Mouse (Mus musculus): Measurements from ENCODE around the gene Spata7.

Gene Spata7

GRCm38 (mm10) chr12:98669864-98670263 lies 41.9 kb downstream of the Spata7 start:
- in situ Hi-C loops (cut with MboI; ENCODE audit: unreplicated experiment in 2 of 2), result loop anchor here (5.0 to 25.0 kb wide), 5 partner anchors 212 to 1435 kb away; no protein-coding TSS in a partner anchor

GRCm38 (mm10) chr12:98670429-98670828 lies 42.5 kb downstream of the Spata7 start:
- in situ Hi-C loops (cut with MboI; ENCODE audit: unreplicated experiment in 2 of 2), result loop anchor here (5.0 to 25.0 kb wide), 5 partner anchors 212 to 1434 kb away; no protein-coding TSS in a partner anchor

GRCm38 (mm10) chr12:98673879-98674278 lies 45.9 kb downstream of the Spata7 start:
- in situ Hi-C loops (cut with MboI; ENCODE audit: unreplicated experiment in 2 of 2), result loop anchor here (5.0 to 25.0 kb wide), 5 partner anchors 208 to 1431 kb away; no protein-coding TSS in a partner anchor

- in situ Hi-C loops (cut with MboI; ENCODE audit: unreplicated experiment in 2 of 2), result loop anchor here (5.0 to 25.0 kb wide), 5 partner anchors 208 to 1430 kb away; no protein-coding TSS in a partner anchor
Measured at GRCm38 (mm10) chr12:98674627-98675143, 46.7 kb downstream of the Spata7 start.

GRCm38 (mm10) chr12:98676861-98677260 lies 48.9 kb downstream of the Spata7 start:
- in situ Hi-C loops (cut with MboI; ENCODE audit: unreplicated experiment in 2 of 2), result loop anchor here in 1 of 2 experiments (10.0 kb wide), 2 partner anchors 398 to 1428 kb away; no protein-coding TSS in a partner anchor

GRCm38 (mm10) chr12:98677336-98677735 lies 49.4 kb downstream of the Spata7 start:
- in situ Hi-C loops (cut with MboI; ENCODE audit: unreplicated experiment in 2 of 2), result loop anchor here in 1 of 2 experiments (10.0 kb wide), 2 partner anchors 397 to 1427 kb away; no protein-coding TSS in a partner anchor

GRCm38 (mm10) chr12:98679906-98680305 lies 51.9 kb downstream of the Spata7 start:
- in situ Hi-C loops (cut with MboI; ENCODE audit: unreplicated experiment in 2 of 2), result loop anchor here in 1 of 2 experiments (10.0 kb wide), 2 partner anchors 395 to 1425 kb away; no protein-coding TSS in a partner anchor

GRCm38 (mm10) chr12:98682196-98682595 lies 54.2 kb downstream of the Spata7 start:
- in situ Hi-C loops (cut with MboI; ENCODE audit: unreplicated experiment in 2 of 2), result no loop called here

GRCm38 (mm10) chr12:98683171-98683570 lies 55.2 kb downstream of the Spata7 start:
- in situ Hi-C loops (cut with MboI; ENCODE audit: unreplicated experiment in 2 of 2), result no loop called here

- in situ Hi-C loops (cut with MboI; ENCODE audit: unreplicated experiment in 2 of 2), result no loop called here
Measured at GRCm38 (mm10) chr12:98683574-98683973, 55.6 kb downstream of the Spata7 start.

GRCm38 (mm10) chr12:98690230-98690629 lies 62.3 kb downstream of the Spata7 start:
- in situ Hi-C loops (cut with MboI; ENCODE audit: unreplicated experiment in 2 of 2), result no loop called here

- in situ Hi-C loops (cut with MboI; ENCODE audit: unreplicated experiment in 2 of 2), result no loop called here
Measured at GRCm38 (mm10) chr12:98697202-98697601, 69.2 kb downstream of the Spata7 start.

- in situ Hi-C loops (cut with MboI; ENCODE audit: unreplicated experiment in 2 of 2), result no loop called here
Measured at GRCm38 (mm10) chr12:98701564-98701963, 73.6 kb downstream of the Spata7 start.

GRCm38 (mm10) chr12:98703554-98703953 lies 75.6 kb downstream of the Spata7 start:
- in situ Hi-C loops (cut with MboI; ENCODE audit: unreplicated experiment in 2 of 2), result no loop called here

GRCm38 (mm10) chr12:98703961-98704360 lies 76.0 kb downstream of the Spata7 start:
- in situ Hi-C loops (cut with MboI; ENCODE audit: unreplicated experiment in 2 of 2), result no loop called here

- in situ Hi-C loops (cut with MboI; ENCODE audit: unreplicated experiment in 2 of 2), result no loop called here
Measured at GRCm38 (mm10) chr12:98712819-98713218, 84.9 kb downstream of the Spata7 start.

- in situ Hi-C loops (cut with MboI; ENCODE audit: unreplicated experiment in 2 of 2), result no loop called here
Measured at GRCm38 (mm10) chr12:98713621-98714103, 85.7 kb downstream of the Spata7 start.

- in situ Hi-C loops (cut with MboI; ENCODE audit: unreplicated experiment in 2 of 2), result no loop called here
Measured at GRCm38 (mm10) chr12:98714757-98715156, 86.8 kb downstream of the Spata7 start.

GRCm38 (mm10) chr12:98716142-98716541 lies 88.2 kb downstream of the Spata7 start:
- in situ Hi-C loops (cut with MboI; ENCODE audit: unreplicated experiment in 2 of 2), result no loop called here

Measured in v-Abl transformed pro-B cells (cell line).